Mouse (Mus musculus) ES-Bruce4 (cell line): ENCODE measurements around the gene Ush1c. TPM values are rescaled to one million over a fixed set of nuclear protein-coding genes. Genes with fewer than 3 reads are reported as not detected.
"Not testable (repeated sequence)": the region's sequence is repeated elsewhere in the genome, so short reads cannot be mapped to it uniquely, and the experiment has no call there.

Experiments used
- H3K27ac ChIP-seq: 2 replicates; pipeline ENCODE4 v1.5.1; 2012; ENCODE audit warnings: low read length, inconsistent platforms; ENCODE audit not compliant: insufficient read depth
- H3K27me3 ChIP-seq: 2 replicates; pipeline ENCODE4 v1.6.1; 2012; ENCODE audit warnings: mild to moderate bottlenecking, low read length, inconsistent platforms; ENCODE audit not compliant: control insufficient read depth, poor library complexity, insufficient read depth, severe bottlenecking
- H3K36me3 ChIP-seq: 2 replicates; pipeline ENCODE4 v1.6.1; 2012; ENCODE audit warnings: inconsistent platforms, mild to moderate bottlenecking, low read length, moderate library complexity; ENCODE audit not compliant: control insufficient read depth, poor library complexity, insufficient read depth, severe bottlenecking
- H3K4me1 ChIP-seq: one replicate; pipeline ENCODE4 v1.8.1; 2011; ENCODE audit warnings: low read length; ENCODE audit not compliant: control insufficient read depth, insufficient read depth
- H3K4me3 ChIP-seq: 2 replicates; pipeline ENCODE4 v1.5.1; 2011; ENCODE audit warnings: low read depth, mild to moderate bottlenecking, low read length
- H3K9ac ChIP-seq: 2 replicates; pipeline ENCODE4 v1.6.1; 2012; ENCODE audit warnings: low read depth, mild to moderate bottlenecking, inconsistent platforms; ENCODE audit not compliant: poor library complexity, severe bottlenecking
- H3K9me3 ChIP-seq: replicated peaks from 2 replicates; pipeline ENCODE4 v1.6.1; 2012; ENCODE audit warnings: mild to moderate bottlenecking, low read length, inconsistent platforms; ENCODE audit not compliant: control insufficient read depth, poor library complexity, insufficient read depth, severe bottlenecking
- CTCF ChIP-seq: IDR thresholded peaks from one replicate; pipeline ENCODE4 v1.8.1; 2011; ENCODE audit warnings: low read depth, low read length
- EP300 ChIP-seq: IDR thresholded peaks from 2 replicates; pipeline ENCODE4 v1.6.1; 2011; ENCODE audit warnings: low read depth, low read length; ENCODE audit not compliant: insufficient read depth
- POLR2A ChIP-seq: IDR thresholded peaks from one replicate; pipeline ENCODE4 v1.8.1; 2011; ENCODE audit warnings: low read length; ENCODE audit not compliant: insufficient read depth
- polyA plus RNA-seq: library from polyadenylated mRNA; stranded (reverse); fragments of >200 nt; gene quantifications from 2 replicates; pipeline ENCODE4 v1.2.4, GENCODE M21; 2011; ENCODE audit warnings: low read depth; ENCODE audit not compliant: missing spikeins, insufficient read depth, insufficient read length

The Ush1c gene
- polyA plus RNA-seq, 1 experiment: 3.1 TPM

GRCm38 (mm10) chr7:46201649-46202048 lies 36.7 kb downstream of the Ush1c start:
- H3K9ac ChIP-seq: no peak overlapping the region
- H3K27ac ChIP-seq: no peak overlapping the region
- H3K27me3 ChIP-seq: no peaks in the 10 kb centered on the region
- TF ChIP-seq POLR2A (no peak), CTCF (no peak), EP300 (no peak)
- H3K9me3 ChIP-seq: no peaks in the 10 kb centered on the region
- peaks cover 3% of the 10 kb centered on the region for H3K4me1 ChIP-seq
- no peaks in the 10 kb centered on the region for H3K36me3 ChIP-seq
- H3K4me3 ChIP-seq: peak overlapping the region; percentile 16; the same call in 1 of the 2 replicates

- Histone ChIP-seq H3K36me3 (no peaks in the 10 kb centered on the region), H3K4me1 (peaks cover 3% of the 10 kb centered on the region), H3K27ac (no peak overlapping the region), H3K27me3 (no peaks in the 10 kb centered on the region), H3K9ac (no peak overlapping the region), H3K9me3 (no peaks in the 10 kb centered on the region), H3K4me3 (no peak overlapping the region)
- TF ChIP-seq POLR2A (no peak), EP300 (no peak), CTCF (no peak)
Observed at GRCm38 (mm10) chr7:46200021-46200420, 38.3 kb downstream of the Ush1c start.

GRCm38 (mm10) chr7:46195356-46195755 lies 42.9 kb downstream of the Ush1c start:
- no peaks in the 10 kb centered on the region for H3K36me3 ChIP-seq
- no peak overlapping the region for H3K4me3 ChIP-seq
- no peak overlapping the region for H3K27ac ChIP-seq
- TF ChIP-seq EP300 (no peak), POLR2A (no peak), CTCF (no peak)
- no peaks in the 10 kb centered on the region for H3K27me3 ChIP-seq
- H3K9ac ChIP-seq: no peak overlapping the region
- H3K4me1 ChIP-seq: no peaks in the 10 kb centered on the region
- H3K9me3 ChIP-seq: no peaks in the 10 kb centered on the region

- Histone ChIP-seq H3K4me3 (no peak overlapping the region), H3K9ac (no peak overlapping the region), H3K36me3 (no peaks in the 10 kb centered on the region), H3K9me3 (no peaks in the 10 kb centered on the region), H3K4me1 (no peaks in the 10 kb centered on the region), H3K27me3 (no peaks in the 10 kb centered on the region), H3K27ac (no peak overlapping the region)
- TF ChIP-seq POLR2A (no peak), EP300 (no peak), CTCF (no peak)
Observed at GRCm38 (mm10) chr7:46184232-46184631, 54.1 kb downstream of the Ush1c start.

DNA sequence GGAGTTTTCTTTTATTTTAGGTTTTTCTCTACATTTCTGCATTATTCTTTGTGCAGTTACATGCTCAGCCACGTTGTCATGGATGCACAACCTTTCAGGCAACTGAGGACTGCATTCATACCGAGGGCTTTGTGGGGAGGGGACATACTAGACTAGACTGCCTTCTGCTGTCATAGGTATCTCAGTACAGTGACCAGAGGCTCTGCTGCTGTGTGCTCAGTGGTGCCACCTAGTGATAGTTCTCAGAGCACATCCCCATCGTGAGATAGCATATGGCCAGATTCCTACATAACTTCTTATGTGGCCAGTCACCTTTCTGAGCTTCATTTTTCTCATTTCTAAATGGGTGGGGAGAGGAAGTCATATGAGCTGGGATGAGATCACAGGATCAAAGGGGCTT lies 56.7 kb downstream of the Ush1c start:
- Histone ChIP-seq H3K9me3 (no peaks in the 10 kb centered on the region), H3K4me1 (no peaks in the 10 kb centered on the region), H3K36me3 (no peaks in the 10 kb centered on the region), H3K4me3 (no peak overlapping the region), H3K9ac (no peak overlapping the region), H3K27me3 (peaks cover 2% of the 10 kb centered on the region; the same call in 1 of the 2 replicates), H3K27ac (no peak overlapping the region)
- peak; percentile 93 for TF ChIP-seq CTCF
- no peak for TF ChIP-seq EP300
- no peak for TF ChIP-seq POLR2A

DNA sequence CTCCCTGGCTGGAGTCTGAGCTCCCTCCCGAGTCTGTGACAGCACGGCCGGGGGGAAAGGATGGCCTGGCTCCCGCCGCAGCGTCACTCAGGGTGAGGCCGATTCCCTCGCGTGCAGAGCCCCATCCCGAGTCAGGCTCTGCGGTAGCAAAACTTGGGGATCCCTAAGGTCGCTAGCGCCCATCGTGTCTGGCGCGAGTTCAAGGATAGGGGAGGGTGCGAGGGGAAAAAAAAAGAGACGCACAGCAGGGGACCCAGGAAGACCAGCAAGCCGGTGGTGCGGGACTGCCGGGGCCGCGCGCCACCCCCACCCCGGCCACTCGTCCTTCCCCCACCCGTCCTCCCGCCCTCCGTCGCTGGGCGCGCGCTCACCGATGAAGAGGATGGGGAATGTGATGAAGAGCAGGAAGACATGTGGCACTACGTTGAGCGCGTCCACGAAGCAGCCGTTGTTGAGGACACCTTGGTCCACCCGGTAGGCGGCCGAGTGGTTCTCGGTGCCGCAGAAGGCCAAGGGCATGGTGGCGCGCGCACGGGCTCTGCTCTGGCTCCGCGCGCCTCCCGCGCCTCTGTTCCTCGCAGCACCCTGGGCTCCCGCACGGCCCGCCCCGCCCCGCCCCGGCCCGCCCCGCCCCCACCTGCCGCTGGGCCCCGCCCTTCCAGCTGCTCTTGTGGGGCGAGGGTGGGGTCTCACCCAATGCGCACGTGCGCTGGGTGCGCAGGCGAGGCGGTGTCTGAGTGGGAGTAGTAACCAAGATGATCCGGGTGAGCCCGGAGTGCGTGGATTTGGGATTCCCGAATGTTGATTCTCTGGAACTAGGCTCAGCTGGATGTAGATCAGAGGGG lies 58.6 kb downstream of the Ush1c start, which contains the start of gene Abcc8:
Gene Abcc8 (minus strand): TSS at position 603 of the 845 bp plus-strand sequence.
- TF ChIP-seq POLR2A: peak; percentile 50
- no peak for TF ChIP-seq EP300
- Histone ChIP-seq H3K9ac (peak within 1 kb of the TSS; percentile 43; the same call in 1 of the 2 replicates), H3K27me3 (peaks cover 2% of the 10 kb centered on the region; the same call in 1 of the 2 replicates), H3K9me3 (no peaks in the 10 kb centered on the region), H3K4me1 (no peaks in the 10 kb centered on the region), H3K27ac (no peak within 1 kb of the TSS), H3K36me3 (no peaks in the 10 kb centered on the region), H3K4me3 (peak within 1 kb of the TSS; percentile 73)

GRCm38 (mm10) chr7:46168980-46169379 lies 69.3 kb downstream of the Ush1c start:
- not testable (repeated sequence) for H3K4me3 ChIP-seq, H3K27ac ChIP-seq, H3K4me1 ChIP-seq, H3K9me3 ChIP-seq, H3K36me3 ChIP-seq, H3K9ac ChIP-seq, H3K27me3 ChIP-seq
